ENCODE assay signal across 7 mouse cellular contexts in genomic region chr15:32257886-32258319, GRCm38 (mm10). TPM values are rescaled to one million over a fixed set of nuclear protein-coding genes. Genes with fewer than 3 reads are reported as not detected.
A peak's percentile ranks its signal among the peaks of the same experiment; 100 is the strongest.
DNase-seq lines count a peak whose midpoint lies in the region; ATAC-seq and TF ChIP-seq lines count a peak whose summit lies in the region.

No protein-coding gene starts in this region.

- H3K9ac ChIP-seq in lung, embryonic 14.5 days, result no peak overlapping the region
- no peak overlapping the region for H3K9ac ChIP-seq in liver, embryonic 11.5 days (ENCODE audit: low read depth, low read length)

- H3K36me3 ChIP-seq in lung, embryonic 14.5 days (ENCODE audit: insufficient read depth), result no peaks in the 10 kb centered on the region
- peaks cover 5% of the 10 kb centered on the region; the same call in 1 of the 2 replicates for H3K36me3 ChIP-seq in heart, embryonic 10.5 days
- peaks cover 25% of the 10 kb centered on the region for H3K36me3 ChIP-seq in limb, embryonic 10.5 days
- H3K36me3 ChIP-seq in liver, embryonic 11.5 days (ENCODE audit: control insufficient read depth, insufficient read depth, low read length), result no peaks in the 10 kb centered on the region
- no peaks in the 10 kb centered on the region for H3K36me3 ChIP-seq in midbrain, embryonic 10.5 days

- H3K4me1 ChIP-seq in lung, embryonic 14.5 days (ENCODE audit: insufficient read depth), result peaks cover 11% of the 10 kb centered on the region
- peaks cover 22% of the 10 kb centered on the region for H3K4me1 ChIP-seq in heart, embryonic 10.5 days
- H3K4me1 ChIP-seq in limb, embryonic 10.5 days, result peaks cover 43% of the 10 kb centered on the region
- no peaks in the 10 kb centered on the region for H3K4me1 ChIP-seq in liver, embryonic 11.5 days (replicated peaks; ENCODE audit: control insufficient read depth, insufficient read depth, low read length)
- H3K4me1 ChIP-seq in midbrain, embryonic 10.5 days, result peaks cover 7% of the 10 kb centered on the region

- ATAC-seq in lung, embryonic 14.5 days (ENCODE audit: insufficient read depth), result peak; percentile 88; the same call in 1 of the 2 replicates
- no peak for ATAC-seq in liver, embryonic 11.5 days (replicated peaks; ENCODE audit: low FRiP score)

- 35% methylated on average over 7 of the region's 7 CpGs for WGBS in lung, embryonic 14.5 days
- WGBS in heart, embryonic 10.5 days, result 36% methylated on average over 7 of the region's 7 CpGs
- 56% methylated on average over 7 of the region's 7 CpGs for WGBS in limb, embryonic 10.5 days
- 69% methylated on average over 7 of the region's 7 CpGs for WGBS in liver, embryonic 11.5 days
- 69% methylated on average over 7 of the region's 7 CpGs for WGBS in midbrain, embryonic 10.5 days

- H3K4me2 ChIP-seq in lung, embryonic 14.5 days, result peak overlapping the region; percentile 33; the same call in 1 of the 2 replicates
- no peak overlapping the region for H3K4me2 ChIP-seq in liver, embryonic 11.5 days

- peak overlapping the region; percentile 69 for H3K27ac ChIP-seq in lung, embryonic 14.5 days (ENCODE audit: low read depth)
- H3K27ac ChIP-seq in heart, embryonic 10.5 days, result peak overlapping the region; percentile 69
- 0 out of 2 replicates have a peak overlapping the region, but pooled peaks have one; percentile 26 for H3K27ac ChIP-seq in limb, embryonic 10.5 days
- H3K27ac ChIP-seq in liver, embryonic 11.5 days (ENCODE audit: low read depth, low read length), result no peak overlapping the region
- H3K27ac ChIP-seq in midbrain, embryonic 10.5 days (replicated peaks), result no peak overlapping the region

- no peak overlapping the region for H3K4me3 ChIP-seq in lung, embryonic 14.5 days (ENCODE audit: low read depth, low read length)
- no peak overlapping the region for H3K4me3 ChIP-seq in heart, embryonic 10.5 days
- no peak overlapping the region for H3K4me3 ChIP-seq in limb, embryonic 10.5 days
- H3K4me3 ChIP-seq in liver, embryonic 11.5 days (ENCODE audit: low read depth, low read length), result no peak overlapping the region
- no peak overlapping the region for H3K4me3 ChIP-seq in midbrain, embryonic 10.5 days

- H3K27me3 ChIP-seq in lung, embryonic 14.5 days (ENCODE audit: insufficient read depth, low read length), result no peaks in the 10 kb centered on the region
- H3K27me3 ChIP-seq in heart, embryonic 10.5 days (ENCODE audit: insufficient read depth, poor library complexity, severe bottlenecking), result no peaks in the 10 kb centered on the region
- H3K27me3 ChIP-seq in limb, embryonic 10.5 days (ENCODE audit: low read depth, poor library complexity, severe bottlenecking), result no peaks in the 10 kb centered on the region
- no peaks in the 10 kb centered on the region for H3K27me3 ChIP-seq in liver, embryonic 11.5 days (replicated peaks; ENCODE audit: control insufficient read depth, insufficient read depth, low read length)
- H3K27me3 ChIP-seq in midbrain, embryonic 10.5 days (ENCODE audit: low read depth, poor library complexity, severe bottlenecking), result no peaks in the 10 kb centered on the region

- TF ChIP-seq CTCF in lung, embryonic 14.5 days (IDR thresholded peaks at IDR 0.05; ENCODE audit: low read depth), result no peak

- H3K9me3 ChIP-seq in lung, embryonic 14.5 days (ENCODE audit: low read depth, low read length), result no peaks in the 10 kb centered on the region
- no peaks in the 10 kb centered on the region for H3K9me3 ChIP-seq in heart, embryonic 10.5 days
- H3K9me3 ChIP-seq in limb, embryonic 10.5 days (replicated peaks), result no peaks in the 10 kb centered on the region
- no peaks in the 10 kb centered on the region for H3K9me3 ChIP-seq in liver, embryonic 11.5 days (ENCODE audit: control insufficient read depth, low read length)
- no peaks in the 10 kb centered on the region for H3K9me3 ChIP-seq in midbrain, embryonic 10.5 days (replicated peaks)

- peak; percentile 82 for DNase-seq in lung, embryonic 14.5 days
- DNase-seq in lung, postnatal 14 days, result no peak
- peak; percentile 67 to 71 for DNase-seq in cerebellum, postnatal 25 days
- DNase-seq in heart, embryonic 10.5 days (ENCODE audit: low spot score), result no peak
- DNase-seq in limb, embryonic 10.5 days (ENCODE audit: low spot score), result no peak
- no peak for DNase-seq in liver, embryonic 11.5 days (ENCODE audit: low spot score)
- no peak for DNase-seq in midbrain, embryonic 10.5 days (ENCODE audit: low spot score)

RNA-seq across cellular contexts. Expression of gene Sema5a, which starts 13.3 kb away (rescaled TPM):
- 16.3 and 17.9 TPM in 2 replicates for polyA plus RNA-seq in lung, embryonic 14.5 days (2014; fragmentation: Nextera tagmentation; extraction: Ambion mirVana)
- 2.7 and 6.9 TPM in 2 replicates for polyA plus RNA-seq in heart, embryonic 10.5 days (2016; fragmentation: Nextera tagmentation; extraction: Ambion mirVana)
- polyA plus RNA-seq in limb, embryonic 10.5 days (2016; fragmentation: Nextera tagmentation; extraction: Ambion mirVana), result 19.5 and 22.6 TPM in 2 replicates
- 4.3 and 4.4 TPM in 2 replicates for polyA plus RNA-seq in liver, embryonic 11.5 days (2014; fragmentation: Nextera tagmentation; extraction: Ambion mirVana)
- polyA plus RNA-seq in midbrain, embryonic 10.5 days (2016; fragmentation: Nextera tagmentation; extraction: Ambion mirVana), result 3.0 and 3.3 TPM in 2 replicates

Comparison
In these comparisons a context has a peak if more than half of its experiments do, and no peak if none do; other contexts are left out.
1. DNase-seq: peak in lung, embryonic 14.5 days (single experiment) and cerebellum, postnatal 25 days (2 of 2); none in lung, postnatal 14 days (single experiment), heart, embryonic 10.5 days (single experiment), limb, embryonic 10.5 days (single experiment), liver, embryonic 11.5 days (single experiment) and midbrain, embryonic 10.5 days (single experiment).
2. H3K27ac ChIP-seq: peak in lung, embryonic 14.5 days (single experiment), heart, embryonic 10.5 days (single experiment) and limb, embryonic 10.5 days (single experiment); none in liver, embryonic 11.5 days (single experiment) and midbrain, embryonic 10.5 days (single experiment).